Mouse (Mus musculus) lung, embryonic 14.5 days (tissue): Measurements from ENCODE around the gene Map7. TPM values are rescaled to one million over a fixed set of nuclear protein-coding genes. Genes with fewer than 3 reads are reported as not detected.

Experiments
- ATAC-seq: fragments of 200-750 bp; cut with Nextera tagmentation; 2 replicates; pipeline ENCODE4 v1.8.0; 2017; ENCODE audit warnings: mild to moderate bottlenecking, moderate TSS enrichment, moderate library complexity; ENCODE audit not compliant: insufficient read depth
- DNase-seq: peaks from one replicate; pipeline ENCODE4 v3.0.0-alpha.2; 2015
- H3K27ac ChIP-seq: fragments of 300-500 bp; sonication (generic); 2 replicates; pipeline ENCODE4 v1.5.1; 2014; ENCODE audit warnings: low read depth, mild to moderate bottlenecking, moderate library complexity
- H3K27me3 ChIP-seq: fragments of 300-500 bp; sonication (generic); 2 replicates; pipeline ENCODE4 v1.6.1; 2014; ENCODE audit warnings: low read length, control low read depth; ENCODE audit not compliant: insufficient read depth
- H3K36me3 ChIP-seq: fragments of 300-500 bp; sonication (generic); 2 replicates; pipeline ENCODE4 v1.6.1; 2014; ENCODE audit warnings: control low read depth; ENCODE audit not compliant: insufficient read depth
- H3K4me1 ChIP-seq: fragments of 300-500 bp; sonication (generic); 2 replicates; pipeline ENCODE4 v1.6.1; 2014; ENCODE audit warnings: antibody characterized with exemption, control low read depth; ENCODE audit not compliant: insufficient read depth
- H3K4me2 ChIP-seq: fragments of 300-500 bp; sonication (generic); 2 replicates; pipeline ENCODE4 v1.6.1; 2014; ENCODE audit warnings: mild to moderate bottlenecking
- H3K4me3 ChIP-seq: fragments of 300-500 bp; sonication (generic); 2 replicates; pipeline ENCODE4 v1.5.1; 2014; ENCODE audit warnings: low read depth, low read length
- H3K9ac ChIP-seq: fragments of 300-500 bp; sonication (generic); 2 replicates; pipeline ENCODE4 v1.6.1; 2014
- H3K9me3 ChIP-seq: fragments of 300-500 bp; sonication (generic); 2 replicates; pipeline ENCODE4 v1.6.1; 2016; ENCODE audit warnings: low read depth, low read length, control low read depth
- CTCF ChIP-seq: IDR thresholded peaks from 2 replicates; pipeline ENCODE4 v1.5.1; 2016; ENCODE audit warnings: antibody characterized with exemption, low read depth
- WGBS: fragments of 180-500 bp; shearing (Covaris S2); extraction: QIAGEN DNeasy Blood & Tissue Kit; methylation state at CpG from one replicate; pipeline ENCODE4 v1.1.7; 2014; 5-methylcytosine and 5-hydroxymethylcytosine counted together
- polyA plus RNA-seq: library from polyadenylated mRNA; unstranded; fragments of >200 nt; fragmentation: Nextera tagmentation; extraction: Ambion mirVana; gene quantifications from 2 replicates; pipeline ENCODE4 v1.2.1, GENCODE M21; 2014

Map7 gene
- polyA plus RNA-seq, 1 experiment from 2014 or later = 9.3 TPM

GRCm38 (mm10) chr10:20201236-20201635 is 53.0 kb downstream of the Map7 start:
- H3K27ac ChIP-seq = no peak overlapping the region

GRCm38 (mm10) chr10:20202171-20202570 is 53.9 kb downstream of the Map7 start:
- no peak for TF ChIP-seq CTCF
- no peaks in the 10 kb centered on the region for H3K36me3 ChIP-seq
- DNase-seq (no peak), ATAC-seq (no peak)
- no peaks in the 10 kb centered on the region for H3K9me3 ChIP-seq
- no peak overlapping the region for H3K9ac ChIP-seq
- H3K27me3 ChIP-seq = no peaks in the 10 kb centered on the region
- WGBS = 64% methylated on average over 9 of the region's 9 CpGs
- no peaks in the 10 kb centered on the region for H3K4me1 ChIP-seq
- no peak overlapping the region for H3K4me2 ChIP-seq
- no peak overlapping the region for H3K27ac ChIP-seq
- no peak overlapping the region for H3K4me3 ChIP-seq

More at GRCm38 (mm10) chr10:20201236-20201635, 53.0 kb downstream of the Map7 start:
- Histone ChIP-seq H3K4me2 (no peak overlapping the region), H3K9me3 (no peaks in the 10 kb centered on the region), H3K4me1 (no peaks in the 10 kb centered on the region), H3K4me3 (no peak overlapping the region), H3K9ac (no peak overlapping the region), H3K27me3 (no peaks in the 10 kb centered on the region), H3K36me3 (no peaks in the 10 kb centered on the region)
- no peak for DNase-seq
- WGBS = 55% methylated on average over 3 of the region's 3 CpGs
- no peak for TF ChIP-seq CTCF
- ATAC-seq = no peak

GRCm38 (mm10) chr10:20202818-20203217 is 54.5 kb downstream of the Map7 start:
- Histone ChIP-seq H3K36me3 (no peaks in the 10 kb centered on the region), H3K4me1 (no peaks in the 10 kb centered on the region), H3K9me3 (no peaks in the 10 kb centered on the region), H3K27ac (no peak overlapping the region), H3K4me2 (no peak overlapping the region), H3K9ac (no peak overlapping the region), H3K4me3 (no peak overlapping the region), H3K27me3 (no peaks in the 10 kb centered on the region)
- ATAC-seq (no peak), DNase-seq (no peak)
- 81% methylated on average over 6 of the region's 6 CpGs for WGBS
- no peak for TF ChIP-seq CTCF

GRCm38 (mm10) chr10:20203502-20203901 is 55.2 kb downstream of the Map7 start:
- no peak for TF ChIP-seq CTCF

GRCm38 (mm10) chr10:20204696-20205431 is 56.6 kb downstream of the Map7 start:
- Histone ChIP-seq H3K27ac (no peak overlapping the region), H3K27me3 (no peaks in the 10 kb centered on the region), H3K9me3 (no peaks in the 10 kb centered on the region), H3K4me3 (no peak overlapping the region), H3K9ac (no peak overlapping the region), H3K4me1 (no peaks in the 10 kb centered on the region), H3K4me2 (no peak overlapping the region), H3K36me3 (no peaks in the 10 kb centered on the region)
- no peak for TF ChIP-seq CTCF
- ATAC-seq = no peak
- DNase-seq = no peak
- WGBS = 50% methylated on average over 20 of the region's 20 CpGs

More at GRCm38 (mm10) chr10:20203502-20203901, 55.2 kb downstream of the Map7 start:
- Histone ChIP-seq H3K4me2 (no peak overlapping the region), H3K27me3 (no peaks in the 10 kb centered on the region), H3K9ac (no peak overlapping the region), H3K27ac (no peak overlapping the region), H3K4me3 (no peak overlapping the region), H3K36me3 (no peaks in the 10 kb centered on the region), H3K4me1 (no peaks in the 10 kb centered on the region), H3K9me3 (no peaks in the 10 kb centered on the region)
- no peak for ATAC-seq
- 58% methylated on average over 6 of the region's 6 CpGs for whole genome bisulfite sequencing
- DNase-seq = no peak

GRCm38 (mm10) chr10:20206966-20207365 is 58.7 kb downstream of the Map7 start:
- no peak for DNase-seq

GRCm38 (mm10) chr10:20209609-20210341 is 61.5 kb downstream of the Map7 start:
- Histone ChIP-seq H3K4me1 (0 out of 2 replicates have a peak, but pooled peaks cover 3% of the 10 kb centered on the region), H3K4me2 (no peak overlapping the region), H3K4me3 (no peak overlapping the region), H3K27ac (no peak overlapping the region), H3K9me3 (no peaks in the 10 kb centered on the region), H3K27me3 (no peaks in the 10 kb centered on the region), H3K9ac (no peak overlapping the region), H3K36me3 (no peaks in the 10 kb centered on the region)
- 85% methylated on average over 5 of the region's 5 CpGs for WGBS
- no peak for DNase-seq
- ATAC-seq = no peak
- no peak for TF ChIP-seq CTCF

More at GRCm38 (mm10) chr10:20206966-20207365, 58.7 kb downstream of the Map7 start:
- Histone ChIP-seq H3K27ac (no peak overlapping the region), H3K4me3 (no peak overlapping the region), H3K36me3 (no peaks in the 10 kb centered on the region), H3K9ac (no peak overlapping the region), H3K27me3 (no peaks in the 10 kb centered on the region), H3K4me1 (no peaks in the 10 kb centered on the region), H3K4me2 (no peak overlapping the region), H3K9me3 (no peaks in the 10 kb centered on the region)
- WGBS = 82% methylated on average over 7 of the region's 7 CpGs
- no peak for TF ChIP-seq CTCF
- ATAC-seq = no peak
